Mouse (Mus musculus): ENCODE data around the gene Naa10. TPM values are rescaled to one million over a fixed set of nuclear protein-coding genes. Genes with fewer than 3 reads are reported as not detected.

The Naa10 gene
- 60.9 and 77.0 TPM in 2 replicates for polyA plus RNA-seq (2011; ENCODE audit: insufficient read depth, insufficient read length, low replicate concordance, missing spikeins)

- peak within 1 kb of the TSS; percentile 68 for H3K27ac ChIP-seq (ENCODE audit: control insufficient read depth, insufficient read depth, low read depth, low read length, poor library complexity)
- peak within 1 kb of the TSS; percentile 73 for H3K4me3 ChIP-seq (replicated peaks; ENCODE audit: control insufficient read depth, low read depth, low read length)
- WGBS: 15% methylated on average over 43 of the region's 43 CpGs
- H3K4me1 ChIP-seq (ENCODE audit: control insufficient read depth, insufficient read depth, low read length): no peaks in the 10 kb centered on the region; the same call in 1 of the 2 replicates
- TF ChIP-seq POLR2A (IDR thresholded peaks at IDR 0.05; ENCODE audit: borderline replicate concordance, control insufficient read depth, low read depth, low read length): no peak
- TF ChIP-seq CTCF (IDR thresholded peaks at IDR 0.05; ENCODE audit: control insufficient read depth, insufficient read depth, low read length): no peak
These were observed at the start of gene Naa10, which contains the start of gene Arhgap4 for GRCm38 (mm10) chrX:73921823-73922549. Gene Naa10, minus strand, starts transcription at chrX:73921944. Gene Arhgap4, minus strand, starts transcription at chrX:73921870.

- no peak overlapping the region for H3K27ac ChIP-seq (ENCODE audit: control insufficient read depth, insufficient read depth, low read depth, low read length, poor library complexity)
- no peak for TF ChIP-seq POLR2A (IDR thresholded peaks at IDR 0.05; ENCODE audit: borderline replicate concordance, control insufficient read depth, low read depth, low read length)
- no peak for TF ChIP-seq CTCF (IDR thresholded peaks at IDR 0.05; ENCODE audit: control insufficient read depth, insufficient read depth, low read length)
- H3K4me3 ChIP-seq (replicated peaks; ENCODE audit: control insufficient read depth, low read depth, low read length): no peak overlapping the region
- H3K4me1 ChIP-seq (ENCODE audit: control insufficient read depth, insufficient read depth, low read length): no peaks in the 10 kb centered on the region
These were observed 49.0 kb upstream of the Naa10 start for GRCm38 (mm10) chrX:73970781-73971180.

- peak overlapping the region; percentile 39; the same call in 1 of the 2 replicates for H3K27ac ChIP-seq (ENCODE audit: control insufficient read depth, insufficient read depth, low read depth, low read length, poor library complexity)
- H3K4me1 ChIP-seq (ENCODE audit: control insufficient read depth, insufficient read depth, low read length): no peaks in the 10 kb centered on the region
- no peak overlapping the region for H3K4me3 ChIP-seq (replicated peaks; ENCODE audit: control insufficient read depth, low read depth, low read length)
- WGBS: 52% methylated on average over 2 of the region's 2 CpGs
- TF ChIP-seq CTCF (IDR thresholded peaks at IDR 0.05; ENCODE audit: control insufficient read depth, insufficient read depth, low read length) (no peak), POLR2A (IDR thresholded peaks at IDR 0.05; ENCODE audit: borderline replicate concordance, control insufficient read depth, low read depth, low read length) (no peak)
These were observed 48.0 kb upstream of the Naa10 start for GRCm38 (mm10) chrX:73969729-73970128.

GRCm38 (mm10) chrX:73969167-73969566, 47.4 kb upstream of the Naa10 start:
- Histone ChIP-seq H3K4me1 (ENCODE audit: control insufficient read depth, insufficient read depth, low read length) (no peaks in the 10 kb centered on the region), H3K4me3 (replicated peaks; ENCODE audit: control insufficient read depth, low read depth, low read length) (no peak overlapping the region), H3K27ac (ENCODE audit: control insufficient read depth, insufficient read depth, low read depth, low read length, poor library complexity) (peak overlapping the region; percentile 39; the same call in 1 of the 2 replicates)
- WGBS: 67% methylated on average over 1 of the region's 1 CpGs
- TF ChIP-seq POLR2A (IDR thresholded peaks at IDR 0.05; ENCODE audit: borderline replicate concordance, control insufficient read depth, low read depth, low read length) (no peak), CTCF (IDR thresholded peaks at IDR 0.05; ENCODE audit: control insufficient read depth, insufficient read depth, low read length) (no peak)

- H3K4me1 ChIP-seq (ENCODE audit: control insufficient read depth, insufficient read depth, low read length): no peaks in the 10 kb centered on the region
- WGBS: 13% methylated on average over 60 of the region's 60 CpGs
- H3K27ac ChIP-seq (ENCODE audit: control insufficient read depth, insufficient read depth, low read depth, low read length, poor library complexity): peak overlapping the region; percentile 100
- peak; percentile 70; the same call in 1 of the 2 replicates for TF ChIP-seq POLR2A (IDR thresholded peaks at IDR 0.05; ENCODE audit: borderline replicate concordance, control insufficient read depth, low read depth, low read length)
- TF ChIP-seq CTCF (IDR thresholded peaks at IDR 0.05; ENCODE audit: control insufficient read depth, insufficient read depth, low read length): no peak
- peak overlapping the region; percentile 98 for H3K4me3 ChIP-seq (replicated peaks; ENCODE audit: control insufficient read depth, low read depth, low read length)
These were observed 45.7 kb upstream of the Naa10 start for GRCm38 (mm10) chrX:73967177-73968075.

GRCm38 (mm10) chrX:73966248-73967176, 44.8 kb upstream of the Naa10 start, which contains the start of gene Hcfc1:
Gene Hcfc1, minus strand, starts transcription at chrX:73966357.
- TF ChIP-seq CTCF (IDR thresholded peaks at IDR 0.05; ENCODE audit: control insufficient read depth, insufficient read depth, low read length) (no peak), POLR2A (IDR thresholded peaks at IDR 0.05; ENCODE audit: borderline replicate concordance, control insufficient read depth, low read depth, low read length) (no peak; the same call in 1 of the 2 replicates)
- 15% methylated on average over 58 of the region's 58 CpGs for WGBS
- Histone ChIP-seq H3K27ac (ENCODE audit: control insufficient read depth, insufficient read depth, low read depth, low read length, poor library complexity) (peak within 1 kb of the TSS; percentile 100), H3K4me3 (replicated peaks; ENCODE audit: control insufficient read depth, low read depth, low read length) (peak within 1 kb of the TSS; percentile 98), H3K4me1 (ENCODE audit: control insufficient read depth, insufficient read depth, low read length) (no peaks in the 10 kb centered on the region)

- Histone ChIP-seq H3K4me3 (replicated peaks; ENCODE audit: control insufficient read depth, low read depth, low read length) (peak overlapping the region; percentile 98), H3K4me1 (ENCODE audit: control insufficient read depth, insufficient read depth, low read length) (no peaks in the 10 kb centered on the region; the same call in 1 of the 2 replicates), H3K27ac (ENCODE audit: control insufficient read depth, insufficient read depth, low read depth, low read length, poor library complexity) (peak overlapping the region; percentile 100)
- TF ChIP-seq POLR2A (IDR thresholded peaks at IDR 0.05; ENCODE audit: borderline replicate concordance, control insufficient read depth, low read depth, low read length): peak; percentile 39; the same call in 1 of the 2 replicates
- TF ChIP-seq CTCF (IDR thresholded peaks at IDR 0.05; ENCODE audit: control insufficient read depth, insufficient read depth, low read length): no peak
- WGBS: 12% methylated on average over 20 of the region's 20 CpGs
These were observed 43.6 kb upstream of the Naa10 start for GRCm38 (mm10) chrX:73965307-73965706.

All from bone marrow, adult 2 months (tissue).